Comparison of ENCODE assay signal across 11 mouse cellular contexts in the genomic region with DNA sequence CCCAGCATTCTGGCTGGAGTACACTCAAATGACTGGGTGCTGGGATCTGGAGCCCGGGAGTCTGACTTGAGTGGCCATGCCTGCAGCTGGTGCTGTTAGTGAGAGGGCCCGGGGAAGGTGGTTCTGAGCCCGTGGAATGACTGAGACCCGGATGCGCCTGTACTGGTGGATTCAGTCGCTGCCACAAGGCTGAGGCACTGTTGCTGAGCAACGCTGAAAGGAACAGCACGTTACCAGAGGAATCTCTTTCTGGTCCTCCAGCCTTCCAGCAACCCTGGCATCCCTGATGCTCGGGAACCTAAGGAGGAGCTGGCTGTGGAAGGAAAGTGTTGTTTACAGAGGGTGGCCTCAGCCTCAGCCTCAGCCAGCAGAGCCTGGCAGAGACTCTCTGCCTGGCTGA.
DNase-seq lines count a peak whose midpoint lies in the region; ATAC-seq and TF ChIP-seq lines count a peak whose summit lies in the region.
"Had no signal": no experiment of that assay in that cellular context is flagged by ENCODE, and none has a peak within 500 bp of the region (broad histone marks: within the 10 kb centered on the region; RNA-seq: fewer than 3 reads in every experiment).

No protein-coding gene starts in this region.

- 58% methylated on average over 9 of the region's 9 CpGs for WGBS in forebrain, postnatal 0 days
- WGBS in forebrain, embryonic 15.5 days: 74% methylated on average over 9 of the region's 9 CpGs
- 72% methylated on average over 9 of the region's 9 CpGs for WGBS in neural tube, embryonic 15.5 days
- 75% methylated on average over 9 of the region's 9 CpGs for WGBS in intestine, embryonic 16.5 days

- peak; percentile 79 for ATAC-seq in forebrain, postnatal 0 days
- no peak for ATAC-seq in forebrain, embryonic 15.5 days (replicated peaks)
- ATAC-seq in neural tube, embryonic 15.5 days (ENCODE audit: low FRiP score): peak; percentile 65
- ATAC-seq in intestine, embryonic 16.5 days: no peak
- ATAC-seq: midbrain, embryonic 16.5 days had no signal

- H3K9me3 ChIP-seq in forebrain, postnatal 0 days (ENCODE audit: low read length): no peaks in the 10 kb centered on the region
- no peaks in the 10 kb centered on the region for H3K9me3 ChIP-seq in forebrain, embryonic 15.5 days
- H3K9me3 ChIP-seq in neural tube, embryonic 15.5 days (replicated peaks): no peaks in the 10 kb centered on the region
- H3K9me3 ChIP-seq in intestine, embryonic 16.5 days (ENCODE audit: control insufficient read depth, low read length): no peaks in the 10 kb centered on the region

- no peaks in the 10 kb centered on the region for H3K36me3 ChIP-seq in forebrain, postnatal 0 days (ENCODE audit: insufficient read depth)
- H3K36me3 ChIP-seq in forebrain, embryonic 15.5 days: no peaks in the 10 kb centered on the region
- no peaks in the 10 kb centered on the region for H3K36me3 ChIP-seq in neural tube, embryonic 15.5 days
- no peaks in the 10 kb centered on the region for H3K36me3 ChIP-seq in intestine, embryonic 16.5 days (ENCODE audit: control insufficient read depth, insufficient read depth, low read length)

- no peak overlapping the region for H3K4me2 ChIP-seq in forebrain, postnatal 0 days (ENCODE audit: low read depth)
- H3K4me2 ChIP-seq in forebrain, embryonic 15.5 days (replicated peaks): no peak overlapping the region
- H3K4me2 ChIP-seq in neural tube, embryonic 15.5 days: no peak overlapping the region
- no peak overlapping the region for H3K4me2 ChIP-seq in intestine, embryonic 16.5 days (ENCODE audit: low read depth, low read length)

- H3K9ac ChIP-seq in forebrain, postnatal 0 days: no peak overlapping the region
- H3K9ac ChIP-seq in forebrain, embryonic 15.5 days (replicated peaks): no peak overlapping the region
- H3K9ac ChIP-seq in neural tube, embryonic 15.5 days (replicated peaks): no peak overlapping the region
- H3K9ac ChIP-seq in intestine, embryonic 16.5 days (ENCODE audit: low read depth, low read length): no peak overlapping the region

- H3K27me3 ChIP-seq in forebrain, postnatal 0 days (ENCODE audit: insufficient read depth, low read length): no peaks in the 10 kb centered on the region
- no peaks in the 10 kb centered on the region for H3K27me3 ChIP-seq in forebrain, embryonic 15.5 days
- H3K27me3 ChIP-seq in neural tube, embryonic 15.5 days (replicated peaks): no peaks in the 10 kb centered on the region
- H3K27me3 ChIP-seq in intestine, embryonic 16.5 days (replicated peaks; ENCODE audit: control insufficient read depth, insufficient read depth, low read length): no peaks in the 10 kb centered on the region

- TF ChIP-seq CTCF in forebrain, postnatal 0 days (IDR thresholded peaks at IDR 0.05; ENCODE audit: low read depth): no peak

- no peak overlapping the region for H3K4me3 ChIP-seq in forebrain, postnatal 0 days (ENCODE audit: low read depth, low read length)
- no peak overlapping the region for H3K4me3 ChIP-seq in forebrain, embryonic 15.5 days
- no peak overlapping the region for H3K4me3 ChIP-seq in neural tube, embryonic 15.5 days (replicated peaks)
- H3K4me3 ChIP-seq in intestine, embryonic 16.5 days (ENCODE audit: low read length): no peak overlapping the region

- DNase-seq in forebrain, postnatal 0 days: peak; percentile 57
- peak; percentile 39 to 42 for DNase-seq in frontal cortex, postnatal 10 days (ENCODE audit: low spot score in 2 of 2)
- peak; percentile 57 to 59 for DNase-seq in layer of hippocampus, postnatal 10 days (ENCODE audit: low spot score in 2 of 2)
- no peak for DNase-seq in ovary, adult 18-20 months (ENCODE audit: low spot score)
- DNase-seq in adipocyte (ENCODE audit: low spot score): no peak
- DNase-seq: embryo, embryonic 11 days; lung, adult 18-20 months had no signal

- peak overlapping the region; percentile 29; the same call in 1 of the 2 replicates for H3K27ac ChIP-seq in forebrain, postnatal 0 days (ENCODE audit: low read depth, low read length)
- H3K27ac ChIP-seq in forebrain, embryonic 15.5 days (replicated peaks): no peak overlapping the region
- H3K27ac ChIP-seq in neural tube, embryonic 15.5 days (replicated peaks): peak overlapping the region; percentile 64; the same call in 1 of the 2 replicates
- H3K27ac ChIP-seq in intestine, embryonic 16.5 days (ENCODE audit: low read length): no peak overlapping the region

- peaks cover 3% of the 10 kb centered on the region; the same call in 1 of the 2 replicates for H3K4me1 ChIP-seq in forebrain, postnatal 0 days (ENCODE audit: insufficient read depth)
- H3K4me1 ChIP-seq in forebrain, embryonic 15.5 days: no peaks in the 10 kb centered on the region
- 0 out of 2 replicates have a peak, but pooled peaks cover 8% of the 10 kb centered on the region for H3K4me1 ChIP-seq in neural tube, embryonic 15.5 days
- H3K4me1 ChIP-seq in intestine, embryonic 16.5 days (ENCODE audit: control insufficient read depth, insufficient read depth, low read length): no peaks in the 10 kb centered on the region

Comparison
In these comparisons a context has a peak if more than half of its experiments do, and no peak if none do; other contexts are left out.
1. ATAC-seq: peak in forebrain, postnatal 0 days (single experiment) and neural tube, embryonic 15.5 days (single experiment); none in forebrain, embryonic 15.5 days (single experiment) and intestine, embryonic 16.5 days (single experiment).
2. H3K27ac ChIP-seq: peak in forebrain, postnatal 0 days (single experiment) and neural tube, embryonic 15.5 days (single experiment); none in forebrain, embryonic 15.5 days (single experiment) and intestine, embryonic 16.5 days (single experiment).
3. DNase-seq: peak in forebrain, postnatal 0 days (single experiment), frontal cortex, postnatal 10 days (2 of 2) and layer of hippocampus, postnatal 10 days (2 of 2); none in ovary, adult 18-20 months (single experiment) and adipocyte (single experiment).